Mouse (Mus musculus) midbrain, embryonic 14.5 days (tissue): ENCODE measurements around the gene Tmem138. TPM values are rescaled to one million over a fixed set of nuclear protein-coding genes. Genes with fewer than 3 reads are reported as not detected.

Experiments
- ATAC-seq: fragments of 200-750 bp; cut with Nextera tagmentation; 2 replicates; pipeline ENCODE4 v1.8.0; 2017; ENCODE audit warnings: moderate number of reproducible peaks, moderate library complexity; ENCODE audit not compliant: low FRiP score, low TSS enrichment
- DNase-seq: peaks from one replicate; pipeline ENCODE4 v3.0.0-alpha.2; 2015
- H3K27ac ChIP-seq: fragments of 300-500 bp; sonication (generic); replicated peaks from 2 replicates; pipeline ENCODE4 v1.5.1; 2014; ENCODE audit warnings: mild to moderate bottlenecking, low read depth, low read length, moderate library complexity
- H3K27me3 ChIP-seq: fragments of 300-500 bp; sonication (generic); 2 replicates; pipeline ENCODE4 v1.6.1; 2014; ENCODE audit warnings: low read length, control low read depth, mixed read lengths; ENCODE audit not compliant: control insufficient read depth, insufficient read depth
- H3K36me3 ChIP-seq: fragments of 300-500 bp; sonication (generic); 2 replicates; pipeline ENCODE4 v1.6.1; 2014; ENCODE audit warnings: low read length, control low read depth; ENCODE audit not compliant: control insufficient read depth, insufficient read depth
- H3K4me1 ChIP-seq: fragments of 300-500 bp; sonication (generic); 2 replicates; pipeline ENCODE4 v1.6.1; 2014; ENCODE audit warnings: mild to moderate bottlenecking, antibody characterized with exemption, low read length, control low read depth; ENCODE audit not compliant: control insufficient read depth, insufficient read depth
- H3K4me2 ChIP-seq: fragments of 300-500 bp; sonication (generic); 2 replicates; pipeline ENCODE4 v1.6.1; 2014; ENCODE audit warnings: mild to moderate bottlenecking, low read length, moderate library complexity
- H3K4me3 ChIP-seq: fragments of 300-500 bp; sonication (generic); replicated peaks from 2 replicates; pipeline ENCODE4 v1.5.1; 2014; ENCODE audit warnings: low read depth, low read length
- H3K9ac ChIP-seq: fragments of 300-500 bp; sonication (generic); replicated peaks from 2 replicates; pipeline ENCODE4 v1.6.1; 2014; ENCODE audit warnings: mild to moderate bottlenecking, low read length, moderate library complexity
- H3K9me3 ChIP-seq: fragments of 300-500 bp; sonication (generic); 2 replicates; pipeline ENCODE4 v1.6.1; 2016; ENCODE audit warnings: low read length, control low read depth, mixed read lengths; ENCODE audit not compliant: control insufficient read depth
- WGBS: fragments of 180-500 bp; shearing (Covaris S2); extraction: QIAGEN DNeasy Blood & Tissue Kit; methylation state at CpG from one replicate; pipeline ENCODE4 v1.1.7; 2014; 5-methylcytosine and 5-hydroxymethylcytosine counted together
- polyA plus RNA-seq: library from polyadenylated mRNA; unstranded; fragments of >200 nt; fragmentation: Nextera tagmentation; extraction: Ambion mirVana; gene quantifications from 2 replicates; pipeline ENCODE4 v1.2.1, GENCODE M21; 2014

Gene Tmem138
- polyA plus RNA-seq: 42.1 and 44.3 TPM in 2 replicates

DNA sequence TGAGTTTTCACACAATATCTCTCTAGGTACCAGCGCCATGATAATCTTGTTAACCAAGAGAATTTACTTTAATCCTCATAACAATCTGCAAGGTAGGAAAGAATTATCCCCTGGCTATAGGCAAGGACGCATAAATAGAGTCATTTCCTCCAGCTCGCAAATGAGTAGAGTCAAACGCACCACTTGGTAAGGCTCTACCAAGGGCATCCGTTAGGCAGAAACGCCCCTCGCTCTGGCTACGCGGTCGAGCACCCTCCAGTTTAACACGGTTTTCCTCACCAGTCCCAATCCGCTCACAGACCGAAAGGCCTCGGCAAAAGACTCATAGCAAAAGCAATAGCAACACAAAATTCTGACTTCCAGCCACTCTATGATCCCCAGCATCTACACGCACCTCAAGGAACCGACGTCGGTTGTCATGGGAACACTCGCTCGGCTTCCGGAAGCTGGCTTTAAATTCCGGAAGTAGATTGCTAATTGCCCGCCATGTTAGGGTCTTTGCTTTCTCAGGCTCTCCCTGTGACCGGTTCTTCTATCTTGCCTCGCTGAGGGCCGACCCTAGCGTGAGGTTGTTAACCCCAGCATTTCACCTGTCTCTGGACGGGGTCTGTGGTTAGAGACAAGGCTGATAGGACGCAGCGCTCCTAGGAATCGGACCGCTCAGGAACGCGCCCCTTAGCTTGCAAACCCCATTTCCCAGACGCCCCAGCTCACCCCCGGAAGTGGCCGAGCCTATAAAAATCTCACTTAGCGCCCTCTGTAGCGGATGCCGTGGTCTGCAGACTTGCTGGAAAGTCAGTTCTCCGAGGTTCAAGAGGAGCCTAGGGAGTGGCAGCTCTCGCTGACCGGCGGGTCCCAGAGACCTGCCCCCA, at the start of gene Tmem138, which contains the start of gene Cyb561a3:
Gene Tmem138 (minus strand): TSS at position 673 of the 872 bp plus-strand sequence.
Gene Cyb561a3 (plus strand): TSS at position 483 of the 872 bp plus-strand sequence.
- Histone ChIP-seq H3K4me2 (peak within 1 kb of the TSS; percentile 86), H3K4me3 (peak within 1 kb of the TSS; percentile 65), H3K27me3 (no peaks in the 10 kb centered on the region), H3K27ac (peak within 1 kb of the TSS; percentile 91), H3K4me1 (peaks cover 12% of the 10 kb centered on the region), H3K9ac (peak within 1 kb of the TSS; percentile 65), H3K9me3 (no peaks in the 10 kb centered on the region), H3K36me3 (peaks cover 34% of the 10 kb centered on the region)
- WGBS: under 1% methylated on average over 44 of the region's 44 CpGs
- DNase-seq (peak; percentile 97), ATAC-seq (peak; percentile 95)

DNA sequence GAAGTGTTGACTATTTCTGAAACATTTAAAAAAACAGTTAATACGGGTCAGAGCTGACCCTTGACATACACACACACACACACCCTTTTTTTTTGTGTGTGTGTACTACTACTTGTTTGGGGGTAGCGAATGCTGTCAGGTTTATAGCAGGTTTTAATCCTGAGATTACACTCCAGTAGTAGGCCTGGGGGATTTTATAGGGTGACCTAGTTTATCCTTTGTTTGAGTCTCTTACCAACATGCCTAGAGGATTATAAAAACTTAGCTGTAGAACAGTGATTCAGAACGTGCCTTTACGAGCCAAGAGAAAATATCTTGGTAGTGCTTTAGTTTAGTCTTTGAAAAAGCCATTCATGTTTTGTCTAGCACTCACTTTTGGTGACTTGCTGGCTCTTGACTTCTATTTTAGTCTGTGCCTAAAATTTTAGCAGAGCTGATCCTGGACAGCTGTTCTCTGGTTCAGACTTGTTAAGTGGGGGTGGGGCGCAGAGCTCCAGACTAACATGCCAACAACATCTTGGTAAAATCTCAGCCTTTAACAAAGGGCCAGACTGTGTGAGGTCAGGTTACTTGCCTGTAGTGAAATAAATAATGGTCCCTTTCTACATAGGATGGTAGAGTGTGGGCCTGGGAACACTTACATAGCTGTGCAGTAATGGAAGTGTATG, 31.5 kb upstream of the Tmem138 start:
- H3K9me3 ChIP-seq: no peaks in the 10 kb centered on the region
- H3K27ac ChIP-seq: no peak overlapping the region
- no peak for DNase-seq
- WGBS: 96% methylated on average over 5 of the region's 5 CpGs
- H3K9ac ChIP-seq: no peak overlapping the region
- no peak overlapping the region for H3K4me2 ChIP-seq
- H3K4me3 ChIP-seq: no peak overlapping the region
- peaks cover 16% of the 10 kb centered on the region for H3K4me1 ChIP-seq
- peaks cover 66% of the 10 kb centered on the region for H3K36me3 ChIP-seq
- ATAC-seq: no peak
- no peaks in the 10 kb centered on the region for H3K27me3 ChIP-seq

DNA sequence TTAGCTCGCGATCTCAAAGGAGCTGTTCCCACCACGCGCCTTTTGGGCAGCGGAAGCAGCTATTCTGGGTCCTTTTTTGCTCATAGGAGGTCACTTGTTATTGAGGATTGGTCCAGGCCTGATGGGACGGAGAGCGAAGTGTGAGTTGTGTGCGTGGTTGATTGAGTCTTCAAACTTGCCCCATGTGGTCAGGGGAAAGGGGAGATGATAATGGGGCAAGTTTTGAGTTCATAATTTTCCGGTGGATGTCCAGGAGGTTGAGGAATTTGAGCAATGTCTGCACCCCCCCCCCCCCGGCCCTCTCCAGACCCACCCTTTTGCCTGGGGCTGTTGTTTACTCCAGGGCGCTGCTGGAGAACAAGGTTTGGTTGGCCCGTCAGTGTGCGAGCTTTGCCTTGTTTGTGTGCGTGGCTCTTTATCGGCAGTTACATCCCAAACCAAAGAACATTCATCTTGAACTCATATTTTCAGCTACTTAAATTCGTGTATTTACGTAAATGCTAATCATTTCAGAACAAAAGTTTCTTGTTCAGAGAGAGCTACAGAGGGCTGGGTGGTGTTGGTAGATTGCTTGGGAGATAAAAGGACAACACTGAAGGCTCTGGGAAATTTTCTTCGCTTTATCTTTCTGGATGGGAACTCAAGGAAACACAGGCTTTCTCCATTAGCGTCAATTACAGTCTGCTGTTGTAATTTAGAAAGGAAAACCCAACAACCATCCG, 28.9 kb upstream of the Tmem138 start:
- WGBS: 8% methylated on average over 20 of the region's 20 CpGs

DNA sequence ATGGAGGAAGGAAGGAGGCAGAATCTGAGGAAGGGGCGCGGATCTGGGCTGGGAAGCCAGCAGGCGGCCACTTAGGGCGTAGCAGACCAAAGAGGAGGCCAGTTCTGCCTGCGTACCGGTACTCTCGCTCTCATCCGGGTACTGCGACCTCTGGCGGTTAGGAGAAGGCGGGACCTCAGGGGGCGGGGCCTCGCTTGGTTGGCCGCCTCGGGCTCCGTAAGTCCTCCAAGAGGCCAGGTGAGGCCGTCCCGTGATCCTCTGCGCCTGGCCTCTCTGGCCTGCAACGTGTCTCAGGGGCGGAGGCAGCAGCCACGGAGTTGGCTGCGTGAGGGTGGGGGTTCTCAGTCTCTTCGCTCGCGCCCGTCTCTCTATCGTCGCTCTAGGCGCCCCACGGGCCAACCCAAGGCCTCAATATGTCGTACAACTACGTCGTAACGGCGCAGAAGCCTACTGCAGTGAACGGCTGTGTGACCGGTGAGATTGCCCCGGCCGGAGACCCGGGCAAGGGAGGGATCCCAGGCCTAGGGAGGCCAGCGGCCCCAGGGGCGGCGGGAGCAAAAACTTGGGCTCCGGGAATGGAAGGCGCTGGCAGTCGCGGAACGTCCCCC, 28.2 kb upstream of the Tmem138 start, which contains the start of the genes Ddb1 and Tkfc:
Gene Ddb1 (plus strand): TSS at position 35 of the 608 bp plus-strand sequence.
Gene Tkfc (minus strand): TSS at position 362 of the 608 bp plus-strand sequence.
- Histone ChIP-seq H3K9ac (peak within 1 kb of the TSS; percentile 86), H3K27me3 (no peaks in the 10 kb centered on the region), H3K4me1 (peaks cover 26% of the 10 kb centered on the region), H3K27ac (peak within 1 kb of the TSS; percentile 89), H3K36me3 (peaks cover 36% of the 10 kb centered on the region), H3K4me2 (peak within 1 kb of the TSS; percentile 79), H3K9me3 (no peaks in the 10 kb centered on the region), H3K4me3 (peak within 1 kb of the TSS; percentile 88)
- peak; percentile 100 for DNase-seq
- peak; percentile 96 for ATAC-seq
- under 1% methylated on average over 49 of the region's 49 CpGs for WGBS

More for the DNA sequence above, 28.9 kb upstream of the Tmem138 start:
- Histone ChIP-seq H3K4me1 (peaks cover 26% of the 10 kb centered on the region), H3K27me3 (no peaks in the 10 kb centered on the region), H3K9me3 (no peaks in the 10 kb centered on the region), H3K4me2 (peak overlapping the region; percentile 79), H3K27ac (peak overlapping the region; percentile 78), H3K9ac (peak overlapping the region; percentile 86), H3K36me3 (peaks cover 40% of the 10 kb centered on the region), H3K4me3 (peak overlapping the region; percentile 88)
- ATAC-seq: 0 out of 2 replicates have a peak, but pooled peaks have one; percentile 0
- peak; percentile 14 for DNase-seq

DNA sequence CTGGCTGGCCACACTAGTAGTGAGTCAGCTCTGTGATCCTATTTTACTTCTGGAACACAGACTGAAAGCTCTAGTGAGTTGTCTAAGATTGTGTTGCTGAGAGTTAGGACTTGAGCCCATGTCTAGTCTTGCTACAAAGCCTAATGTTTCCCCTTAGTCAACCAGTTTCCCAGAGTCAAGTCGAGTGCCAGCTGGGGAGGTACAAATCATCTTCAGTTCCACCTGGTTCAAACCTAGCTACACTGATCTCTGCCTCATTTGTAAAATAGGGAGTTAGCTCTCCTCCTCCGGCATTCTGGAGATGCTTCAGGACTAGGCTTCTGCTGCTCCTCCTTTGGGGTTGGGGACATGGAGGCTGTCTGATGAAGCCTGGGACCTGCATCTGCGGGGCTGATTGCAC, 27.4 kb upstream of the Tmem138 start:
- WGBS: 68% methylated on average over 3 of the region's 3 CpGs
- H3K9me3 ChIP-seq: no peaks in the 10 kb centered on the region
- peaks cover 26% of the 10 kb centered on the region for H3K4me1 ChIP-seq
- no peak for ATAC-seq
- H3K36me3 ChIP-seq: peaks cover 33% of the 10 kb centered on the region
- peak overlapping the region; percentile 86 for H3K9ac ChIP-seq
- H3K4me2 ChIP-seq: peak overlapping the region; percentile 79
- peak; percentile 11 for DNase-seq
- H3K27me3 ChIP-seq: no peaks in the 10 kb centered on the region
- peak overlapping the region; percentile 88 for H3K4me3 ChIP-seq
- peak overlapping the region; percentile 89 for H3K27ac ChIP-seq

DNA sequence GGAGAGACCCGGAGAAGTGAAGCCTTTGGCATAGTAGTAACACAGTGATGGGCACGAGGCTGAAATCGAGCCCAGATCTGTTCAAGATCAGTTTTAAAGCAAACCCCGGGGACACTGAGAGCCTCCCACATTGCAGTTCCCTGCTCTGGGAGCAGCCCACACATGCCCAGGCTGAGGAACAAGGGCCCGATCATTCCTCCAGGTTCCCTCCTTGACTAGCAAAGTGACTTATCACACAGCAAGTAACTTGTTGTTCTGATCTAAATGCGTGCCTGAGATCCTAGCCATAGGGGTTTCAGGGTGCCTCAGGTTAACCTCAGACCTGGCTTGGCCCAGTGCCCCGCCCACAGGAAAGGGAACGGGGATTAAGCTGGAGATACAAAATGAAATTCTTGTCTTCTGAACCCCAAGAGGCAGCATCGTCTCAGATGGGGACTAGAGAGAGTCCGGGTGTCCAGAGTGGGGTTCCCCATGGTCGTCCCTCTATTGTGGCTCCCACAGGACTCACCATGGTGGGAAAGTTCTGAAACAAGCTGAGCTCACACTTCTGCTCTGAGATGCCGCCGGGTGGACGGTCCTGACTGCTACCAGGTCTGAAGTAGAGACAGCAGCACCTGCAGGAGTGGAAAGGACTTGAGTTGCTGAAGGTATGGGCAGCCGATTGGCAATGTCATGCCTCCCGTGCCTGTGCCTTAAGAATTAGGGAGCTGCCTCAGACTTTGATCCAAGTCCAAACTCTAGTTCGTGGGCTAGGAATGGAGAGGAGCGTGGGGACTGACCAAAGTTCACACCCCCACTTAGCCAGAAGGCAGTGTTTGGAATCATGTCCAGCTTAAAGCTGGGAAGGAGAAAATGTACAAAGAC, 26.7 kb upstream of the Tmem138 start:
- Histone ChIP-seq H3K36me3 (peaks cover 31% of the 10 kb centered on the region), H3K27ac (no peak overlapping the region), H3K4me1 (peaks cover 26% of the 10 kb centered on the region), H3K9ac (no peak overlapping the region; the same call in 1 of the 2 replicates), H3K4me2 (peak overlapping the region; percentile 79; the same call in 1 of the 2 replicates), H3K4me3 (no peak overlapping the region), H3K27me3 (no peaks in the 10 kb centered on the region), H3K9me3 (no peaks in the 10 kb centered on the region)
- ATAC-seq: no peak
- 89% methylated on average over 18 of the region's 18 CpGs for WGBS
- DNase-seq: no peak

DNA sequence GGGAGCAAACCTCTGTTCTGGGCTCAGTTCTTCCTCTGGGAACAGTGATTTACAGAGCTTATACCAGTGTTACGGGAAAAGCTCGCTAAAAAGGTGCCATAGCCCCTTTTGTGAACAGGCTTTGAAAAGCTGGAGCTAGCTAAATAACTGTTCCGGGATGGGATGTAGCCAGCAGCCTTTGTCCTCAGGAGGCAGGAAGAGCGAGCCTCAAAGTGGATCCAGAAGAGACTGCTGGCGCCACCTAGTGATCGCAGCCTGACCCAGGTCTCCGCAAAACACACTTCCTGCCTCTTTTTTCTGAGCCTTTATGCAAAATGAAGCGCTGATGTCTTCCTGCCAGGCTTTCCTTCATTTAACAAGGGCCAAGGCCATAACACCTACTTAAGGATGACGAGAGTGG, 25.6 kb upstream of the Tmem138 start:
- peak overlapping the region; percentile 78 for H3K9ac ChIP-seq
- H3K4me3 ChIP-seq: peak overlapping the region; percentile 33
- DNase-seq: peak; percentile 96
- under 1% methylated on average over 9 of the region's 9 CpGs for WGBS
- H3K27ac ChIP-seq: peak overlapping the region; percentile 97
- no peaks in the 10 kb centered on the region for H3K27me3 ChIP-seq
- peak; percentile 67; the same call in 1 of the 2 replicates for ATAC-seq
- H3K36me3 ChIP-seq: peaks cover 23% of the 10 kb centered on the region
- peaks cover 26% of the 10 kb centered on the region for H3K4me1 ChIP-seq
- H3K9me3 ChIP-seq: no peaks in the 10 kb centered on the region
- peak overlapping the region; percentile 68 for H3K4me2 ChIP-seq
